ENCODE assay signal across 21 mouse cellular contexts in genomic region chr2:153049997-153050358, GRCm38 (mm10). TPM values are rescaled to one million over a fixed set of nuclear protein-coding genes. Genes with fewer than 3 reads are reported as not detected.
DNase-seq lines count a peak whose midpoint lies in the region; ATAC-seq lines count a peak whose summit lies in the region.
"Had no signal": no experiment of that assay in that cellular context is flagged by ENCODE, and none has a peak within 500 bp of the region (broad histone marks: within the 10 kb centered on the region; RNA-seq: fewer than 3 reads in every experiment).

No protein-coding gene starts in this region.

- no peak overlapping the region for H3K9ac ChIP-seq in hindbrain, embryonic 13.5 days
- H3K9ac ChIP-seq in neural tube, embryonic 13.5 days, result no peak overlapping the region
- H3K9ac ChIP-seq: embryonic facial prominence, embryonic 12.5 days; heart, embryonic 13.5 days; kidney, embryonic 15.5 days; liver, embryonic 14.5 days; lung, embryonic 14.5 days had no signal

- H3K27me3 ChIP-seq in hindbrain, embryonic 13.5 days, result peaks cover 28% of the 10 kb centered on the region
- H3K27me3 ChIP-seq in hindbrain, embryonic 10.5 days (ENCODE audit: insufficient read depth, poor library complexity, severe bottlenecking), result peaks cover 52% of the 10 kb centered on the region
- peaks cover 30% of the 10 kb centered on the region for H3K27me3 ChIP-seq in neural tube, embryonic 13.5 days

- H3K9me3 ChIP-seq in hindbrain, embryonic 13.5 days, result no peaks in the 10 kb centered on the region
- no peaks in the 10 kb centered on the region for H3K9me3 ChIP-seq in hindbrain, embryonic 10.5 days
- no peaks in the 10 kb centered on the region for H3K9me3 ChIP-seq in neural tube, embryonic 13.5 days
- H3K9me3 ChIP-seq: embryonic facial prominence, embryonic 12.5 days; heart, embryonic 13.5 days; kidney, embryonic 15.5 days; megakaryocyte, embryonic 14.5 days had no signal

- H3K27ac ChIP-seq in hindbrain, embryonic 13.5 days, result peak overlapping the region; percentile 88; the same call in 1 of the 2 replicates
- no peak overlapping the region for H3K27ac ChIP-seq in hindbrain, embryonic 10.5 days
- peak overlapping the region; percentile 68 for H3K27ac ChIP-seq in neural tube, embryonic 13.5 days (replicated peaks)
- H3K27ac ChIP-seq: embryonic facial prominence, embryonic 12.5 days; heart, adult 2 months; heart, embryonic 13.5 days; liver, embryonic 14.5 days had no signal

- peaks cover 17% of the 10 kb centered on the region for H3K36me3 ChIP-seq in hindbrain, embryonic 13.5 days
- H3K36me3 ChIP-seq in hindbrain, embryonic 10.5 days, result peaks cover 10% of the 10 kb centered on the region; the same call in 1 of the 2 replicates
- peaks cover 12% of the 10 kb centered on the region for H3K36me3 ChIP-seq in neural tube, embryonic 13.5 days
- H3K36me3 ChIP-seq: embryonic facial prominence, embryonic 12.5 days; heart, embryonic 13.5 days; kidney, embryonic 15.5 days had no signal

- H3K4me3 ChIP-seq in hindbrain, embryonic 13.5 days, result no peak overlapping the region
- no peak overlapping the region for H3K4me3 ChIP-seq in hindbrain, embryonic 10.5 days
- H3K4me3 ChIP-seq in neural tube, embryonic 13.5 days, result no peak overlapping the region
- H3K4me3 ChIP-seq: embryonic facial prominence, embryonic 12.5 days; heart, adult 2 months; heart, embryonic 13.5 days; kidney, embryonic 15.5 days; megakaryocyte, embryonic 14.5 days had no signal

- WGBS in hindbrain, embryonic 13.5 days, result 90% methylated on average over 4 of the region's 4 CpGs
- WGBS in hindbrain, embryonic 10.5 days, result 90% methylated on average over 4 of the region's 4 CpGs
- WGBS in neural tube, embryonic 13.5 days, result 91% methylated on average over 4 of the region's 4 CpGs

- DNase-seq in cerebellum, adult 9-11 months, result peak; percentile 52
- DNase-seq in cerebellum, adult 8-10 months, result no peak
- no peak for DNase-seq in hindbrain, embryonic 10.5 days (ENCODE audit: low spot score)
- no peak for DNase-seq in neural tube, embryonic 10.5 days (ENCODE audit: extremely low spot score, low spot score)
- no peak for DNase-seq in left cerebral cortex, adult 8-10 months (ENCODE audit: low spot score in 2 of 2)
- DNase-seq: gastrocnemius, postnatal 36 days; heart, adult 2 months; heart, postnatal 14 days; kidney, adult 11 months; kidney, postnatal 36 days had no signal

- no peak overlapping the region for H3K4me2 ChIP-seq in hindbrain, embryonic 13.5 days
- H3K4me2 ChIP-seq in neural tube, embryonic 13.5 days, result no peak overlapping the region
- H3K4me2 ChIP-seq: embryonic facial prominence, embryonic 12.5 days; heart, embryonic 13.5 days; kidney, embryonic 15.5 days; lung, embryonic 14.5 days had no signal

- no peak for ATAC-seq in hindbrain, embryonic 13.5 days (ENCODE audit: low FRiP score)
- ATAC-seq in neural tube, embryonic 13.5 days (ENCODE audit: low read depth), result no peak

- peaks cover 52% of the 10 kb centered on the region for H3K4me1 ChIP-seq in hindbrain, embryonic 13.5 days (replicated peaks)
- peaks cover 16% of the 10 kb centered on the region for H3K4me1 ChIP-seq in hindbrain, embryonic 10.5 days (replicated peaks)
- H3K4me1 ChIP-seq in neural tube, embryonic 13.5 days (replicated peaks), result peaks cover 48% of the 10 kb centered on the region

RNA-seq across cellular contexts. Expression of gene Ccm2l, which starts 15.8 kb away (rescaled TPM):
- polyA plus RNA-seq in hindbrain, embryonic 13.5 days (2015; fragmentation: Nextera tagmentation; extraction: Ambion mirVana), result 1.3 and 1.9 TPM in 2 replicates
- polyA plus RNA-seq in hindbrain, embryonic 10.5 days (2016; fragmentation: Nextera tagmentation; extraction: Ambion mirVana), result 1.3 and 1.8 TPM in 2 replicates
- polyA plus RNA-seq in neural tube, embryonic 13.5 days (2015; fragmentation: Nextera tagmentation; extraction: Ambion mirVana), result 2.4 and 3.4 TPM in 2 replicates
- 1 to 10 TPM; 4.3 to 4.6 (median 4.4) TPM for total RNA-seq in left cerebral cortex, adult 8-10 months (2022)
- total RNA-seq: monocyte, adult 5-6 weeks had no signal

RNA-seq across cellular contexts. Expression of gene Xkr7, which starts 18.3 kb away (rescaled TPM):
- 1.7 and 2.0 TPM in 2 replicates for polyA plus RNA-seq in hindbrain, embryonic 13.5 days (2015; fragmentation: Nextera tagmentation; extraction: Ambion mirVana)
- polyA plus RNA-seq in hindbrain, embryonic 10.5 days (2016; fragmentation: Nextera tagmentation; extraction: Ambion mirVana), result 0.73 and 1.1 TPM in 2 replicates
- 1.5 and 2.3 TPM in 2 replicates for polyA plus RNA-seq in neural tube, embryonic 13.5 days (2015; fragmentation: Nextera tagmentation; extraction: Ambion mirVana)
- total RNA-seq in left cerebral cortex, adult 8-10 months (2022), result 1 to 10 TPM; 5.0 to 6.7 (median 5.9) TPM
- total RNA-seq: gastrocnemius, adult 18-20 months; gastrocnemius, postnatal 36 days; heart, adult 2 months; heart, postnatal 14 days; monocyte, adult 5-6 weeks had no signal
- polyA plus RNA-seq: heart, embryonic 13.5 days; kidney, embryonic 15.5 days; liver, embryonic 14.5 days; lung, embryonic 14.5 days; spleen, adult 2 months had no signal

RNA-seq across cellular contexts. Expression of gene Pdrg1, which starts 34.8 kb away (rescaled TPM):
- 189 and 197 TPM in 2 replicates for polyA plus RNA-seq in hindbrain, embryonic 13.5 days (2015; fragmentation: Nextera tagmentation; extraction: Ambion mirVana)
- 110 and 120 TPM in 2 replicates for polyA plus RNA-seq in hindbrain, embryonic 10.5 days (2016; fragmentation: Nextera tagmentation; extraction: Ambion mirVana)
- polyA plus RNA-seq in neural tube, embryonic 13.5 days (2015; fragmentation: Nextera tagmentation; extraction: Ambion mirVana), result 192 and 206 TPM in 2 replicates
- total RNA-seq in left cerebral cortex, adult 8-10 months (2022), result 10 to 100 TPM; 53.3 to 59.2 (median 57.1) TPM

RNA-seq across cellular contexts. Expression of gene Hck, which starts 58.3 kb away (rescaled TPM):
- 1.7 and 2.2 TPM in 2 replicates for polyA plus RNA-seq in hindbrain, embryonic 13.5 days (2015; fragmentation: Nextera tagmentation; extraction: Ambion mirVana)
- polyA plus RNA-seq in hindbrain, embryonic 10.5 days (2016; fragmentation: Nextera tagmentation; extraction: Ambion mirVana), result 1.4 and 2.7 TPM in 2 replicates
- polyA plus RNA-seq in neural tube, embryonic 13.5 days (2015; fragmentation: Nextera tagmentation; extraction: Ambion mirVana), result 2.3 and 3.1 TPM in 2 replicates
- total RNA-seq in left cerebral cortex, adult 8-10 months (2022), result 1 to 10 TPM; 1.7 to 4.2 (median 2.7) TPM
